Mouse (Mus musculus): ENCODE measurements around the gene Nup155. TPM values are rescaled to one million over a fixed set of nuclear protein-coding genes. Genes with fewer than 3 reads are reported as not detected.
A peak's percentile ranks its signal among the peaks of the same experiment; 100 is the strongest.
"Not testable (repeated sequence)": the region's sequence is repeated elsewhere in the genome, so short reads cannot be mapped to it uniquely, and the experiment has no call there.

Gene Nup155
- polyA plus RNA-seq, 1 experiment from 2014 or later: 27.1 TPM

GRCm38 (mm10) chr15:8098774-8099749, 10.0 kb upstream of the Nup155 start, which contains the start of gene Wdr70:
TSS of gene Wdr70 (minus strand) at chr15:8099209.
- Histone ChIP-seq H3K4me3 (ENCODE audit: low read length) (peak within 1 kb of the TSS; percentile 88), H3K27me3 (ENCODE audit: control insufficient read depth, insufficient read depth, low read length) (no peaks in the 10 kb centered on the region), H3K4me2 (replicated peaks; ENCODE audit: low read depth, low read length) (peak within 1 kb of the TSS; percentile 56), H3K27ac (ENCODE audit: low read depth, low read length) (no peak within 1 kb of the TSS), H3K9ac (ENCODE audit: low read depth, low read length) (peak within 1 kb of the TSS; percentile 87), H3K9me3 (ENCODE audit: control insufficient read depth, low read length) (no peaks in the 10 kb centered on the region), H3K36me3 (ENCODE audit: control insufficient read depth, insufficient read depth, low read length) (peaks cover 20% of the 10 kb centered on the region), H3K4me1 (ENCODE audit: control insufficient read depth, insufficient read depth, low read length) (0 out of 2 replicates have a peak, but pooled peaks cover 4% of the 10 kb centered on the region)
- ATAC-seq (ENCODE audit: low FRiP score, low TSS enrichment): peak; percentile 96
- WGBS: 2% methylated on average over 56 of the region's 56 CpGs

- 93% methylated on average over 13 of the region's 15 CpGs for WGBS
- not testable (repeated sequence) for H3K9me3 ChIP-seq (ENCODE audit: control insufficient read depth, low read length); H3K4me1 ChIP-seq (ENCODE audit: control insufficient read depth, insufficient read depth, low read length); H3K9ac ChIP-seq (ENCODE audit: low read depth, low read length); H3K27me3 ChIP-seq (ENCODE audit: control insufficient read depth, insufficient read depth, low read length); H3K4me3 ChIP-seq (ENCODE audit: low read length); H3K36me3 ChIP-seq (ENCODE audit: control insufficient read depth, insufficient read depth, low read length); ATAC-seq (ENCODE audit: low FRiP score, low TSS enrichment); H3K27ac ChIP-seq (ENCODE audit: low read depth, low read length); H3K4me2 ChIP-seq (replicated peaks; ENCODE audit: low read depth, low read length)
Measured at GRCm38 (mm10) chr15:8101975-8102542, 7.0 kb upstream of the Nup155 start.

- Histone ChIP-seq H3K9ac (ENCODE audit: low read depth, low read length) (peak overlapping the region; percentile 58), H3K9me3 (ENCODE audit: control insufficient read depth, low read length) (no peaks in the 10 kb centered on the region), H3K27ac (ENCODE audit: low read depth, low read length) (no peak overlapping the region), H3K4me3 (ENCODE audit: low read length) (peak overlapping the region; percentile 50), H3K27me3 (ENCODE audit: control insufficient read depth, insufficient read depth, low read length) (no peaks in the 10 kb centered on the region), H3K36me3 (ENCODE audit: control insufficient read depth, insufficient read depth, low read length) (peaks cover 16% of the 10 kb centered on the region), H3K4me2 (replicated peaks; ENCODE audit: low read depth, low read length) (peak overlapping the region; percentile 47), H3K4me1 (ENCODE audit: control insufficient read depth, insufficient read depth, low read length) (peaks cover 4% of the 10 kb centered on the region; the same call in 1 of the 2 replicates)
- 0 out of 2 replicates have a peak, but pooled peaks have one; percentile 9 for ATAC-seq (ENCODE audit: low FRiP score, low TSS enrichment)
- WGBS: 60% methylated on average over 19 of the region's 19 CpGs
Measured at GRCm38 (mm10) chr15:8108360-8108965, 610 bp upstream of the Nup155 start.

GRCm38 (mm10) chr15:8109782-8110181, 709 bp downstream of the Nup155 start:
- Histone ChIP-seq H3K4me1 (ENCODE audit: control insufficient read depth, insufficient read depth, low read length) (peaks cover 4% of the 10 kb centered on the region; the same call in 1 of the 2 replicates), H3K4me2 (replicated peaks; ENCODE audit: low read depth, low read length) (peak overlapping the region; percentile 59), H3K36me3 (ENCODE audit: control insufficient read depth, insufficient read depth, low read length) (peaks cover 24% of the 10 kb centered on the region), H3K9ac (ENCODE audit: low read depth, low read length) (peak overlapping the region; percentile 58), H3K4me3 (ENCODE audit: low read length) (peak overlapping the region; percentile 50), H3K27me3 (ENCODE audit: control insufficient read depth, insufficient read depth, low read length) (no peaks in the 10 kb centered on the region), H3K9me3 (ENCODE audit: control insufficient read depth, low read length) (no peaks in the 10 kb centered on the region), H3K27ac (ENCODE audit: low read depth, low read length) (no peak overlapping the region)
- ATAC-seq (ENCODE audit: low FRiP score, low TSS enrichment): no peak
- WGBS: 3% methylated on average over 8 of the region's 8 CpGs

GRCm38 (mm10) chr15:8129281-8129680, 20.2 kb downstream of the Nup155 start:
- Histone ChIP-seq H3K36me3 (ENCODE audit: control insufficient read depth, insufficient read depth, low read length) (peaks cover 82% of the 10 kb centered on the region), H3K27me3 (ENCODE audit: control insufficient read depth, insufficient read depth, low read length) (no peaks in the 10 kb centered on the region), H3K9me3 (ENCODE audit: control insufficient read depth, low read length) (no peaks in the 10 kb centered on the region), H3K9ac (ENCODE audit: low read depth, low read length) (no peak overlapping the region), H3K4me2 (replicated peaks; ENCODE audit: low read depth, low read length) (no peak overlapping the region), H3K27ac (ENCODE audit: low read depth, low read length) (no peak overlapping the region), H3K4me3 (ENCODE audit: low read length) (no peak overlapping the region), H3K4me1 (ENCODE audit: control insufficient read depth, insufficient read depth, low read length) (no peaks in the 10 kb centered on the region)
- 74% methylated on average over 1 of the region's 1 CpGs for WGBS
- ATAC-seq (ENCODE audit: low FRiP score, low TSS enrichment): no peak

- WGBS: 94% methylated on average over 3 of the region's 3 CpGs
- no peak overlapping the region for H3K4me3 ChIP-seq (ENCODE audit: low read length)
- peaks cover 93% of the 10 kb centered on the region for H3K36me3 ChIP-seq (ENCODE audit: control insufficient read depth, insufficient read depth, low read length)
- no peaks in the 10 kb centered on the region for H3K9me3 ChIP-seq (ENCODE audit: control insufficient read depth, low read length)
- no peak overlapping the region for H3K27ac ChIP-seq (ENCODE audit: low read depth, low read length)
- no peak overlapping the region for H3K4me2 ChIP-seq (replicated peaks; ENCODE audit: low read depth, low read length)
- ATAC-seq (ENCODE audit: low FRiP score, low TSS enrichment): no peak
- H3K27me3 ChIP-seq (ENCODE audit: control insufficient read depth, insufficient read depth, low read length): no peaks in the 10 kb centered on the region
- H3K4me1 ChIP-seq (ENCODE audit: control insufficient read depth, insufficient read depth, low read length): no peaks in the 10 kb centered on the region
- no peak overlapping the region for H3K9ac ChIP-seq (ENCODE audit: low read depth, low read length)
Measured at GRCm38 (mm10) chr15:8131268-8131667, 22.2 kb downstream of the Nup155 start.

GRCm38 (mm10) chr15:8131761-8132160, 22.7 kb downstream of the Nup155 start:
- H3K27me3 ChIP-seq (ENCODE audit: control insufficient read depth, insufficient read depth, low read length): no peaks in the 10 kb centered on the region
- H3K9ac ChIP-seq (ENCODE audit: low read depth, low read length): no peak overlapping the region
- H3K27ac ChIP-seq (ENCODE audit: low read depth, low read length): no peak overlapping the region
- H3K4me2 ChIP-seq (replicated peaks; ENCODE audit: low read depth, low read length): no peak overlapping the region
- no peak for ATAC-seq (ENCODE audit: low FRiP score, low TSS enrichment)
- H3K36me3 ChIP-seq (ENCODE audit: control insufficient read depth, insufficient read depth, low read length): peaks cover 93% of the 10 kb centered on the region
- H3K4me1 ChIP-seq (ENCODE audit: control insufficient read depth, insufficient read depth, low read length): no peaks in the 10 kb centered on the region
- no peak overlapping the region for H3K4me3 ChIP-seq (ENCODE audit: low read length)
- no peaks in the 10 kb centered on the region for H3K9me3 ChIP-seq (ENCODE audit: control insufficient read depth, low read length)

- H3K4me1 ChIP-seq (ENCODE audit: control insufficient read depth, insufficient read depth, low read length): no peaks in the 10 kb centered on the region
- no peak overlapping the region for H3K4me2 ChIP-seq (replicated peaks; ENCODE audit: low read depth, low read length)
- no peaks in the 10 kb centered on the region for H3K9me3 ChIP-seq (ENCODE audit: control insufficient read depth, low read length)
- no peaks in the 10 kb centered on the region for H3K27me3 ChIP-seq (ENCODE audit: control insufficient read depth, insufficient read depth, low read length)
- no peak overlapping the region for H3K4me3 ChIP-seq (ENCODE audit: low read length)
- 94% methylated on average over 5 of the region's 5 CpGs for WGBS
- no peak for ATAC-seq (ENCODE audit: low FRiP score, low TSS enrichment)
- H3K9ac ChIP-seq (ENCODE audit: low read depth, low read length): no peak overlapping the region
- H3K36me3 ChIP-seq (ENCODE audit: control insufficient read depth, insufficient read depth, low read length): peaks cover 94% of the 10 kb centered on the region
- no peak overlapping the region for H3K27ac ChIP-seq (ENCODE audit: low read depth, low read length)
Measured at GRCm38 (mm10) chr15:8135606-8136005, 26.5 kb downstream of the Nup155 start.

Measured in kidney, embryonic 14.5 days (tissue).